8 mouse cellular contexts compared by ENCODE assay signal in genomic region chr6:47943021-47943691, GRCm38 (mm10). TPM values are rescaled to one million over a fixed set of nuclear protein-coding genes. Genes with fewer than 3 reads are reported as not detected.
DNase-seq lines count a peak whose midpoint lies in the region; ATAC-seq and TF ChIP-seq lines count a peak whose summit lies in the region.

No protein-coding gene starts in this region.

- peak overlapping the region; percentile 8 for H3K4me3 ChIP-seq in embryonic fibroblast, embryonic 13.5 days (ENCODE audit: insufficient read depth, low read length)
- H3K4me3 ChIP-seq in heart, embryonic 11.5 days (ENCODE audit: low read depth, low read length): peak overlapping the region; percentile 45
- peak overlapping the region; percentile 46 for H3K4me3 ChIP-seq in kidney, embryonic 14.5 days (ENCODE audit: low read length)
- peak overlapping the region; percentile 43 to 69 for H3K4me3 ChIP-seq in liver, embryonic 14.5 days (ENCODE audit: insufficient read depth in 1 of 2, low read depth in 2 of 2, low read length in 2 of 2)
- H3K4me3 ChIP-seq in stomach, embryonic 15.5 days (replicated peaks): peak overlapping the region; percentile 45

- peak; percentile 41; the same call in 1 of the 2 replicates for TF ChIP-seq POLR2A in embryonic fibroblast, embryonic 13.5 days (IDR thresholded peaks at IDR 0.05; ENCODE audit: low read depth, low read length)

- DNase-seq in urinary bladder, adult 18-20 months (ENCODE audit: low spot score in 2 of 2): peak; percentile 42 to 55
- DNase-seq in urinary bladder, postnatal 10 days (ENCODE audit: low spot score): no peak
- peak; percentile 46 to 61 (median 54) for DNase-seq in liver, embryonic 14.5 days (ENCODE audit: low read depth in 3 of 3, low spot score in 3 of 3)
- DNase-seq in natural killer cell, adult 2 months (ENCODE audit: low spot score in 2 of 2): peak; percentile 55 to 62

- H3K9ac ChIP-seq in heart, embryonic 11.5 days (ENCODE audit: low read depth, low read length): peak overlapping the region; percentile 72
- peak overlapping the region; percentile 80 for H3K9ac ChIP-seq in kidney, embryonic 14.5 days (ENCODE audit: low read depth, low read length)
- H3K9ac ChIP-seq in liver, embryonic 14.5 days (replicated peaks): peak overlapping the region; percentile 84
- peak overlapping the region; percentile 37; the same call in 1 of the 2 replicates for H3K9ac ChIP-seq in stomach, embryonic 15.5 days

- no peak for TF ChIP-seq EP300 in liver, embryonic 14.5 days (IDR thresholded peaks at IDR 0.05; ENCODE audit: low read depth)

- H3K27ac ChIP-seq in embryonic fibroblast, embryonic 13.5 days (ENCODE audit: insufficient read depth, low read length): no peak overlapping the region
- H3K27ac ChIP-seq in heart, embryonic 11.5 days (ENCODE audit: low read depth, low read length): no peak overlapping the region
- H3K27ac ChIP-seq in kidney, embryonic 14.5 days (ENCODE audit: low read depth, low read length): peak overlapping the region; percentile 30
- no peak overlapping the region for H3K27ac ChIP-seq in liver, embryonic 14.5 days
- no peak overlapping the region; the same call in 1 of the 2 replicates for H3K27ac ChIP-seq in stomach, embryonic 15.5 days

- 7% methylated on average over 64 of the region's 64 CpGs for WGBS in heart, embryonic 11.5 days (ENCODE audit: insufficient replicate concordance)
- WGBS in kidney, embryonic 14.5 days: 12% methylated on average over 62 of the region's 64 CpGs
- WGBS in liver, embryonic 14.5 days (ENCODE audit: insufficient replicate concordance): 8% methylated on average over 63 of the region's 64 CpGs
- WGBS in stomach, embryonic 15.5 days: 11% methylated on average over 64 of the region's 64 CpGs

- peak overlapping the region; percentile 87 for H3K4me2 ChIP-seq in heart, embryonic 11.5 days
- peak overlapping the region; percentile 85 for H3K4me2 ChIP-seq in kidney, embryonic 14.5 days (replicated peaks; ENCODE audit: low read depth, low read length)
- peak overlapping the region; percentile 95 for H3K4me2 ChIP-seq in liver, embryonic 14.5 days (ENCODE audit: low read depth)
- peak overlapping the region; percentile 80 for H3K4me2 ChIP-seq in stomach, embryonic 15.5 days

- peak; percentile 82 for ATAC-seq in heart, embryonic 11.5 days (replicated peaks; ENCODE audit: insufficient number of reproducible peaks, low FRiP score, low TSS enrichment)
- ATAC-seq in kidney, embryonic 14.5 days (ENCODE audit: low FRiP score, low TSS enrichment): peak; percentile 96
- ATAC-seq in liver, embryonic 14.5 days (ENCODE audit: insufficient read depth): peak; percentile 95
- peak; percentile 87 for ATAC-seq in stomach, embryonic 15.5 days (ENCODE audit: insufficient read depth, low FRiP score, low read depth)

- H3K36me3 ChIP-seq in heart, embryonic 11.5 days (ENCODE audit: control insufficient read depth, insufficient read depth, low read length): no peaks in the 10 kb centered on the region
- H3K36me3 ChIP-seq in kidney, embryonic 14.5 days (ENCODE audit: control insufficient read depth, insufficient read depth, low read length): peaks cover 5% of the 10 kb centered on the region
- peaks cover 3% of the 10 kb centered on the region; the same call in 1 of the 2 replicates for H3K36me3 ChIP-seq in liver, embryonic 14.5 days (replicated peaks; ENCODE audit: control insufficient read depth, insufficient read depth, low read depth)
- peaks cover 7% of the 10 kb centered on the region for H3K36me3 ChIP-seq in stomach, embryonic 15.5 days

- no peaks in the 10 kb centered on the region for H3K4me1 ChIP-seq in embryonic fibroblast, embryonic 13.5 days (ENCODE audit: control insufficient read depth, insufficient read depth, low read length)
- H3K4me1 ChIP-seq in heart, embryonic 11.5 days (ENCODE audit: control insufficient read depth, insufficient read depth, low read length): peaks cover 3% of the 10 kb centered on the region; the same call in 1 of the 2 replicates
- peaks cover 3% of the 10 kb centered on the region; the same call in 1 of the 2 replicates for H3K4me1 ChIP-seq in kidney, embryonic 14.5 days (ENCODE audit: control insufficient read depth, insufficient read depth, low read length)
- peaks cover 3 to 4% of the 10 kb centered on the region in 2 experiments for H3K4me1 ChIP-seq in liver, embryonic 14.5 days (replicated peaks; ENCODE audit: control insufficient read depth in 2 of 2, insufficient read depth in 2 of 2, low read length in 1 of 2)
- peaks cover 10% of the 10 kb centered on the region; the same call in 1 of the 2 replicates for H3K4me1 ChIP-seq in stomach, embryonic 15.5 days

- peak; percentile 34; the same call in 1 of the 2 replicates for TF ChIP-seq CTCF in embryonic fibroblast, embryonic 13.5 days (IDR thresholded peaks at IDR 0.05; ENCODE audit: borderline replicate concordance, insufficient read depth, low read length)
- TF ChIP-seq CTCF in liver, embryonic 14.5 days (IDR thresholded peaks at IDR 0.05; ENCODE audit: low read depth): peak; percentile 62

- H3K9me3 ChIP-seq in heart, embryonic 11.5 days (replicated peaks; ENCODE audit: control insufficient read depth, low read length): peaks cover 3% of the 10 kb centered on the region; the same call in 1 of the 2 replicates
- no peaks in the 10 kb centered on the region for H3K9me3 ChIP-seq in kidney, embryonic 14.5 days (ENCODE audit: control insufficient read depth, low read length)
- H3K9me3 ChIP-seq in liver, embryonic 14.5 days (ENCODE audit: control insufficient read depth, low read length): no peaks in the 10 kb centered on the region
- no peaks in the 10 kb centered on the region for H3K9me3 ChIP-seq in stomach, embryonic 15.5 days

- 0 out of 2 replicates have a peak, but pooled peaks cover 2% of the 10 kb centered on the region for H3K27me3 ChIP-seq in heart, embryonic 11.5 days (ENCODE audit: control insufficient read depth, insufficient read depth, low read length)
- H3K27me3 ChIP-seq in kidney, embryonic 14.5 days (ENCODE audit: control insufficient read depth, insufficient read depth, low read length): no peaks in the 10 kb centered on the region
- no peaks in the 10 kb centered on the region for H3K27me3 ChIP-seq in liver, embryonic 14.5 days (ENCODE audit: control insufficient read depth, insufficient read depth, low read length)
- H3K27me3 ChIP-seq in stomach, embryonic 15.5 days (replicated peaks): no peaks in the 10 kb centered on the region

RNA-seq across cellular contexts. Expression of gene Zfp956, which starts 10.0 kb away (rescaled TPM):
- polyA plus RNA-seq in embryonic fibroblast, embryonic 13.5 days (2011; ENCODE audit: insufficient read length, low read depth, missing spikeins): 3.7 and 4.2 TPM in 2 replicates
- 2.5 and 2.9 TPM in 2 replicates for polyA plus RNA-seq in heart, embryonic 11.5 days (2014; fragmentation: Nextera tagmentation; extraction: Ambion mirVana)
- 6.6 and 8.2 TPM in 2 replicates for polyA plus RNA-seq in kidney, embryonic 14.5 days (2014; fragmentation: Nextera tagmentation; extraction: Ambion mirVana)
- 4.0 and 4.3 TPM in 2 replicates for polyA plus RNA-seq in liver, embryonic 14.5 days (2012; rRNA removed)
- 2.1 and 2.5 TPM in 2 replicates for polyA plus RNA-seq in liver, embryonic 14.5 days (2014; fragmentation: Nextera tagmentation; extraction: Ambion mirVana)
- 9.3 and 10.7 TPM in 2 replicates for polyA plus RNA-seq in stomach, embryonic 15.5 days (2015; fragmentation: Nextera tagmentation; extraction: Ambion mirVana)

RNA-seq across cellular contexts. Expression of gene Zfp212, which starts 22.9 kb away (rescaled TPM):
- polyA plus RNA-seq in embryonic fibroblast, embryonic 13.5 days (2011; ENCODE audit: insufficient read length, low read depth, missing spikeins): 8.5 and 8.9 TPM in 2 replicates
- 6.9 and 7.7 TPM in 2 replicates for polyA plus RNA-seq in heart, embryonic 11.5 days (2014; fragmentation: Nextera tagmentation; extraction: Ambion mirVana)
- polyA plus RNA-seq in kidney, embryonic 14.5 days (2014; fragmentation: Nextera tagmentation; extraction: Ambion mirVana): 11.6 and 15.3 TPM in 2 replicates
- polyA plus RNA-seq in liver, embryonic 14.5 days (2012; rRNA removed): 4.5 and 4.7 TPM in 2 replicates
- polyA plus RNA-seq in liver, embryonic 14.5 days (2014; fragmentation: Nextera tagmentation; extraction: Ambion mirVana): 3.0 and 4.2 TPM in 2 replicates
- polyA plus RNA-seq in stomach, embryonic 15.5 days (2015; fragmentation: Nextera tagmentation; extraction: Ambion mirVana): 13.7 and 14.5 TPM in 2 replicates
